Mouse (Mus musculus) neural tube, embryonic 13.5 days (tissue): ENCODE results near the gene Apc2. TPM values are rescaled to one million over a fixed set of nuclear protein-coding genes. Genes with fewer than 3 reads are reported as not detected.
A peak's percentile ranks its signal among the peaks of the same experiment; 100 is the strongest.

Source experiments
- ATAC-seq: fragments of 200-750 bp; cut with Nextera tagmentation; 2 replicates; pipeline ENCODE4 v1.8.0; 2017; ENCODE audit warnings: low read depth, mild to moderate bottlenecking, moderate TSS enrichment, moderate library complexity
- H3K27ac ChIP-seq: fragments of 300-500 bp; sonication (generic); replicated peaks from 2 replicates; pipeline ENCODE4 v1.5.1; 2015; ENCODE audit warnings: moderate library complexity, mild to moderate bottlenecking, inconsistent platforms
- H3K27me3 ChIP-seq: fragments of 300-500 bp; sonication (generic); 2 replicates; pipeline ENCODE4 v1.6.1; 2015; ENCODE audit warnings: mild to moderate bottlenecking, inconsistent platforms
- H3K36me3 ChIP-seq: fragments of 300-500 bp; sonication (generic); 2 replicates; pipeline ENCODE4 v1.6.1; 2015; ENCODE audit warnings: mild to moderate bottlenecking, inconsistent platforms
- H3K4me1 ChIP-seq: fragments of 300-500 bp; sonication (generic); replicated peaks from 2 replicates; pipeline ENCODE4 v1.6.1; 2015; ENCODE audit warnings: inconsistent platforms
- H3K4me2 ChIP-seq: fragments of 300-500 bp; sonication (generic); 2 replicates; pipeline ENCODE4 v1.6.1; 2015; ENCODE audit warnings: inconsistent platforms, mild to moderate bottlenecking, moderate library complexity
- H3K4me3 ChIP-seq: fragments of 300-500 bp; sonication (generic); 2 replicates; pipeline ENCODE4 v1.5.1; 2015; ENCODE audit warnings: mild to moderate bottlenecking, inconsistent platforms
- H3K9ac ChIP-seq: fragments of 300-500 bp; sonication (generic); 2 replicates; pipeline ENCODE4 v1.6.1; 2015; ENCODE audit warnings: moderate library complexity, mild to moderate bottlenecking, inconsistent platforms
- H3K9me3 ChIP-seq: fragments of 300-500 bp; sonication (generic); 2 replicates; pipeline ENCODE4 v1.6.1; 2016; ENCODE audit warnings: inconsistent platforms
- WGBS: fragments of 180-500 bp; shearing (Covaris S2); methylation state at CpG from one replicate; pipeline ENCODE4 v1.1.7; 2015; 5-methylcytosine and 5-hydroxymethylcytosine counted together
- microRNA-seq: library from miRNA; unstranded; fragments of <30 nt; microRNA quantifications from one replicate; pipeline ENCODE4, GENCODE M21; 2016
- polyA plus RNA-seq: library from polyadenylated mRNA; unstranded; fragments of >200 nt; fragmentation: Nextera tagmentation; extraction: Ambion mirVana; gene quantifications from 2 replicates; pipeline ENCODE4 v1.2.1, GENCODE M21; 2015

The Apc2 gene
- polyA plus RNA-seq, 1 experiment from 2014 or later = 156 TPM

- Histone ChIP-seq H3K36me3 (no peaks in the 10 kb centered on the region), H3K9me3 (no peaks in the 10 kb centered on the region), H3K27ac (no peak overlapping the region), H3K4me1 (peaks cover 30% of the 10 kb centered on the region), H3K9ac (no peak overlapping the region), H3K27me3 (peaks cover 99% of the 10 kb centered on the region), H3K4me3 (no peak overlapping the region), H3K4me2 (no peak overlapping the region)
- 25% methylated on average over 11 of the region's 11 CpGs for WGBS
- no peak for ATAC-seq
These were observed 56.1 kb downstream of the Apc2 start for GRCm38 (mm10) chr10:80351896-80352295.

- H3K4me1 ChIP-seq = peaks cover 27% of the 10 kb centered on the region
- no peak overlapping the region for H3K9ac ChIP-seq
- H3K27ac ChIP-seq = no peak overlapping the region
- H3K36me3 ChIP-seq = no peaks in the 10 kb centered on the region
- no peak overlapping the region for H3K4me3 ChIP-seq
- no peaks in the 10 kb centered on the region for H3K9me3 ChIP-seq
- no peak overlapping the region for H3K4me2 ChIP-seq
- H3K27me3 ChIP-seq = peaks cover 99% of the 10 kb centered on the region
- 63% methylated on average over 8 of the region's 8 CpGs for WGBS
- no peak for ATAC-seq
These were observed 57.0 kb downstream of the Apc2 start for GRCm38 (mm10) chr10:80352727-80353126.

GRCm38 (mm10) chr10:80355431-80355830, 59.7 kb downstream of the Apc2 start:
- WGBS = 12% methylated on average over 9 of the region's 9 CpGs

GRCm38 (mm10) chr10:80356001-80356682, 60.4 kb downstream of the Apc2 start, which contains the start of gene Plk5:
Gene Plk5, plus strand, starts transcription at chr10:80356459.
- H3K4me2 ChIP-seq = peak within 1 kb of the TSS; percentile 54
- no peaks in the 10 kb centered on the region for H3K36me3 ChIP-seq
- H3K27ac ChIP-seq = no peak within 1 kb of the TSS
- peaks cover 19% of the 10 kb centered on the region for H3K4me1 ChIP-seq
- 3% methylated on average over 53 of the region's 53 CpGs for WGBS
- ATAC-seq = no peak
- H3K27me3 ChIP-seq = peaks cover 98% of the 10 kb centered on the region
- peak within 1 kb of the TSS; percentile 34; the same call in 1 of the 2 replicates for H3K9ac ChIP-seq
- H3K4me3 ChIP-seq = peak within 1 kb of the TSS; percentile 33
- no peaks in the 10 kb centered on the region for H3K9me3 ChIP-seq

More at GRCm38 (mm10) chr10:80355431-80355830, 59.7 kb downstream of the Apc2 start:
- Histone ChIP-seq H3K27me3 (peaks cover 100% of the 10 kb centered on the region), H3K4me1 (peaks cover 19% of the 10 kb centered on the region), H3K4me2 (no peak overlapping the region), H3K36me3 (no peaks in the 10 kb centered on the region), H3K9me3 (no peaks in the 10 kb centered on the region), H3K27ac (no peak overlapping the region), H3K9ac (no peak overlapping the region), H3K4me3 (no peak overlapping the region)
- ATAC-seq = no peak

DNA sequence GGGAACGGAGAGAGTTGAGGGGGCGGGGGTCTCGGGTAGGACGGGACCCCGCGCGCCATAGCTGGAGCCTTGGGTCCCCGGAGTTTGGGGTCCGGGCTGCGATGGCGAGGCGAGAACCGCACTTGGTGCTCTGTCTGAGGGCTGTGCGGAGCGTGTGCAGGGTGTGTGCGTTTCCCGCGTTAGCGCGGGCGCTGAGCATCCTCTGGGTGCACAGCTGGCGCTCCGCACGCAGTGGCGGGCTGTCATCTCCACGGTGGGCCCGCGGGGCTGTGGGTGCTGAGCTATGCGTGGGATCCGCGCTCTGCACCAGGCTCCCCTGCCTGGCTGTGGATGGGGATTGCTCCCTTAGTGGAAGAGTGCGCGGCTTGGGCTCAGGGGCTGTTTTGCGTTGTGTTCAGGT, 61.0 kb downstream of the Apc2 start:
- Histone ChIP-seq H3K4me1 (peaks cover 19% of the 10 kb centered on the region), H3K27ac (no peak overlapping the region)
- no peak for ATAC-seq

DNA sequence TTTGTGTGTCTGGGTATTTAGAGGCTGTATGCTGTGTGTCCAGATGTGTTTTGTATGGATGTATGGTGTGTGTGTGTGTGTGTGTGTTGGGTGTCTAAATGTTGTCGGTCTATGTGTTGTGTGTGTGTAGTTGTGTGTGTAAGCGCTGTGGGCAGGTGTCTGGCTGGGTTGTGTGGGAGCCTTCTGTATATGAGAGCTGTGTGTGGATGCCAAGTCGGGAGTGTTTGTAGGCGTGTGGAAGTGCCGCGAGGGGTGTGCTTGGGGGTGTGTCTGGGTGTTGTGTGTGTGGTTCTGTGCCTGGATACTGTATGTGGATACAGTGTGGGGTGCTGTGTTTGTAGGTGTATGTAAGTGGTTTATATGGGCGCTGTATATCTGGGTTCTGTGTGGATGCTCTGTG, 61.6 kb downstream of the Apc2 start:
- no peak overlapping the region for H3K4me3 ChIP-seq
- no peak for ATAC-seq
- no peak overlapping the region for H3K27ac ChIP-seq
- peaks cover 19% of the 10 kb centered on the region for H3K4me1 ChIP-seq
- H3K4me2 ChIP-seq = no peak overlapping the region; the same call in 1 of the 2 replicates
- no peaks in the 10 kb centered on the region for H3K36me3 ChIP-seq
- peaks cover 87% of the 10 kb centered on the region for H3K27me3 ChIP-seq
- 40% methylated on average over 7 of the region's 7 CpGs for WGBS
- no peak overlapping the region for H3K9ac ChIP-seq
- H3K9me3 ChIP-seq = no peaks in the 10 kb centered on the region

More for the DNA sequence above, 61.0 kb downstream of the Apc2 start:
- Histone ChIP-seq H3K9ac (peak overlapping the region; percentile 34; the same call in 1 of the 2 replicates), H3K36me3 (no peaks in the 10 kb centered on the region), H3K27me3 (peaks cover 93% of the 10 kb centered on the region), H3K4me2 (peak overlapping the region; percentile 54), H3K9me3 (no peaks in the 10 kb centered on the region), H3K4me3 (peak overlapping the region; percentile 33)
- WGBS = 1% methylated on average over 34 of the region's 34 CpGs

- H3K9me3 ChIP-seq = no peaks in the 10 kb centered on the region
- peaks cover 83% of the 10 kb centered on the region for H3K27me3 ChIP-seq
- H3K36me3 ChIP-seq = no peaks in the 10 kb centered on the region
- H3K4me2 ChIP-seq = peak overlapping the region; percentile 52
- peaks cover 19% of the 10 kb centered on the region for H3K4me1 ChIP-seq
- H3K9ac ChIP-seq = peak overlapping the region; percentile 47
- ATAC-seq = peak; percentile 52
- H3K27ac ChIP-seq = no peak overlapping the region
- H3K4me3 ChIP-seq = peak overlapping the region; percentile 27
- 7% methylated on average over 31 of the region's 31 CpGs for WGBS
These were observed 62.3 kb downstream of the Apc2 start for GRCm38 (mm10) chr10:80357994-80358639.

- Histone ChIP-seq H3K27ac (no peak overlapping the region), H3K4me1 (peaks cover 5% of the 10 kb centered on the region; the same call in 1 of the 2 replicates), H3K27me3 (peaks cover 52% of the 10 kb centered on the region), H3K4me2 (no peak overlapping the region), H3K36me3 (no peaks in the 10 kb centered on the region), H3K4me3 (no peak overlapping the region), H3K9ac (no peak overlapping the region), H3K9me3 (no peaks in the 10 kb centered on the region)
- ATAC-seq = no peak
- WGBS = 38% methylated on average over 6 of the region's 6 CpGs
These were observed 68.0 kb downstream of the Apc2 start for GRCm38 (mm10) chr10:80363734-80364133.

- H3K4me2 ChIP-seq = no peak overlapping the region
- no peak overlapping the region for H3K27ac ChIP-seq
- no peaks in the 10 kb centered on the region for H3K36me3 ChIP-seq
- H3K4me3 ChIP-seq = no peak overlapping the region
- H3K4me1 ChIP-seq = peaks cover 5% of the 10 kb centered on the region; the same call in 1 of the 2 replicates
- H3K9ac ChIP-seq = no peak overlapping the region
- H3K27me3 ChIP-seq = peaks cover 33% of the 10 kb centered on the region
- no peak for ATAC-seq
- WGBS = 67% methylated on average over 6 of the region's 6 CpGs
- H3K9me3 ChIP-seq = no peaks in the 10 kb centered on the region
These were observed 70.0 kb downstream of the Apc2 start for GRCm38 (mm10) chr10:80365736-80366135.

Small RNAs within 50 kb of the gene (microRNA-seq; reads per million reads assigned to microRNA genes)
- 0.89 reads per million for gene Mir6911

Other genes with a start within 250 kb of the Apc2 start
- 505 and 556 TPM in 2 replicates for gene Gpx4, start 248.8 kb upstream of the Apc2 start, polyA plus RNA-seq
- 12.9 and 13.0 TPM in 2 replicates for gene Sbno2, start 190.4 kb upstream of the Apc2 start, polyA plus RNA-seq
- gene Stk11, start 180.2 kb upstream of the Apc2 start, polyA plus RNA-seq = 13.3 and 16.8 TPM in 2 replicates
- 467 and 481 TPM in 2 replicates for gene Atp5d, start 157.3 kb upstream of the Apc2 start, polyA plus RNA-seq
- 53.9 and 55.1 TPM in 2 replicates for gene Cbarp, start 155.1 kb upstream of the Apc2 start, polyA plus RNA-seq
- gene Midn, start 147.7 kb upstream of the Apc2 start, polyA plus RNA-seq = 31.0 and 35.8 TPM in 2 replicates
- gene Cirbp, start 130.0 kb upstream of the Apc2 start, polyA plus RNA-seq = 325 and 351 TPM in 2 replicates
- gene 1600002K03Rik, start 123.0 kb upstream of the Apc2 start, polyA plus RNA-seq = 11.4 and 16.3 TPM in 2 replicates
- gene Efna2, start 116.5 kb upstream of the Apc2 start, polyA plus RNA-seq = 34.0 and 34.8 TPM in 2 replicates
- gene Mum1, start 69.5 kb upstream of the Apc2 start, polyA plus RNA-seq = 46.5 and 60.7 TPM in 2 replicates
- 250 and 275 TPM in 2 replicates for gene Ndufs7, start 46.9 kb upstream of the Apc2 start, polyA plus RNA-seq
- gene Gamt, start 35.0 kb upstream of the Apc2 start, polyA plus RNA-seq = 31.2 and 33.0 TPM in 2 replicates
- gene Dazap1, start 34.5 kb upstream of the Apc2 start, polyA plus RNA-seq = 59.8 and 66.5 TPM in 2 replicates
- 573 and 601 TPM in 2 replicates for gene Rps15, start 3.5 kb upstream of the Apc2 start, polyA plus RNA-seq
- gene 2310011J03Rik, start 24.6 kb downstream of the Apc2 start, polyA plus RNA-seq = 27.9 and 30.7 TPM in 2 replicates
- 2.9 and 3.6 TPM in 2 replicates for gene Pcsk4, start 33.5 kb downstream of the Apc2 start, polyA plus RNA-seq
- gene Reep6, start 34.0 kb downstream of the Apc2 start, polyA plus RNA-seq = 3.3 and 4.5 TPM in 2 replicates
- 1.6 and 1.8 TPM in 2 replicates for gene Adamtsl5, start 52.4 kb downstream of the Apc2 start, polyA plus RNA-seq
- gene Plk5, start 60.5 kb downstream of the Apc2 start, polyA plus RNA-seq = 1.0 and 1.5 TPM in 2 replicates
- 15.6 and 16.7 TPM in 2 replicates for gene Mex3d, start 91.7 kb downstream of the Apc2 start, polyA plus RNA-seq
- gene Mbd3, start 103.6 kb downstream of the Apc2 start, polyA plus RNA-seq = 238 and 241 TPM in 2 replicates
- 462 and 574 TPM in 2 replicates for gene Uqcr11, start 110.9 kb downstream of the Apc2 start, polyA plus RNA-seq
- gene Tcf3, start 137.7 kb downstream of the Apc2 start, polyA plus RNA-seq = 62.1 and 70.4 TPM in 2 replicates
- 0.92 and 1.2 TPM in 2 replicates for gene Onecut3, start 198.9 kb downstream of the Apc2 start, polyA plus RNA-seq
- gene Atp8b3, start 243.1 kb downstream of the Apc2 start, polyA plus RNA-seq = 1.2 and 1.4 TPM in 2 replicates